Mouse (Mus musculus) cerebellum, postnatal 10 days (tissue): ENCODE results near the gene BC004004.
"Not testable (repeated sequence)": the region's sequence is repeated elsewhere in the genome, so short reads cannot be mapped to it uniquely, and the experiment has no call there.

Experiments used
- DNase-seq, 2 experiments: peaks; one replicate each; pipeline ENCODE4 v3.0.0; 2021; ENCODE audit warnings: mixed read lengths in 2 of 2

The BC004004 gene

GRCm38 (mm10) chr17:29260501-29260900 lies 8.1 kb upstream of the BC004004 start:
- no peak for DNase-seq

GRCm38 (mm10) chr17:29261603-29262258 lies 6.9 kb upstream of the BC004004 start:
- DNase-seq, result no peak

- DNase-seq, result no peak
Measured at GRCm38 (mm10) chr17:29262259-29262649, 6.3 kb upstream of the BC004004 start.

- DNase-seq, result no peak
Measured at GRCm38 (mm10) chr17:29263417-29263816, 5.2 kb upstream of the BC004004 start.

GRCm38 (mm10) chr17:29263840-29264633 lies 4.6 kb upstream of the BC004004 start, which contains the start of gene Ppil1:
TSS of gene Ppil1 (minus strand) at chr17:29264186.
- DNase-seq, result peak; percentile 91 to 92

GRCm38 (mm10) chr17:29264760-29265159 lies 3.8 kb upstream of the BC004004 start:
- DNase-seq, result no peak

- DNase-seq, result not testable (repeated sequence)
Measured at GRCm38 (mm10) chr17:29267040-29267439, 1.5 kb upstream of the BC004004 start.

- peak in 1 of 2 experiments; percentile 40 for DNase-seq
Measured at GRCm38 (mm10) chr17:29267931-29268681, 482 bp upstream of the BC004004 start.

- no peak for DNase-seq
Measured at GRCm38 (mm10) chr17:29269349-29269706, 740 bp downstream of the BC004004 start.

- DNase-seq, result no peak
Measured at GRCm38 (mm10) chr17:29270148-29270698, 1.6 kb downstream of the BC004004 start.

GRCm38 (mm10) chr17:29273156-29273555 lies 4.6 kb downstream of the BC004004 start:
- DNase-seq, result no peak

- no peak for DNase-seq
Measured at GRCm38 (mm10) chr17:29273889-29274288, 5.3 kb downstream of the BC004004 start.

- DNase-seq, result no peak
Measured at GRCm38 (mm10) chr17:29280422-29280821, 11.8 kb downstream of the BC004004 start.

- no peak for DNase-seq
Measured at GRCm38 (mm10) chr17:29281541-29281940, 13.0 kb downstream of the BC004004 start.

- no peak for DNase-seq
Measured at GRCm38 (mm10) chr17:29282216-29282952, 13.8 kb downstream of the BC004004 start.

- no peak for DNase-seq
Measured at GRCm38 (mm10) chr17:29291793-29292192, 23.2 kb downstream of the BC004004 start.

- DNase-seq, result no peak
Measured at GRCm38 (mm10) chr17:29292996-29293395, 24.4 kb downstream of the BC004004 start.

- peak; percentile 66 to 70 for DNase-seq
Measured at GRCm38 (mm10) chr17:29293807-29294605, 25.4 kb downstream of the BC004004 start.

- no peak for DNase-seq
Measured at GRCm38 (mm10) chr17:29295835-29296234, 27.2 kb downstream of the BC004004 start.

- DNase-seq, result no peak
Measured at GRCm38 (mm10) chr17:29297321-29297720, 28.7 kb downstream of the BC004004 start.

GRCm38 (mm10) chr17:29297813-29298212 lies 29.2 kb downstream of the BC004004 start:
- DNase-seq, result no peak
